Mouse (Mus musculus) layer of hippocampus, adult 6 months (tissue): ENCODE measurements around the gene B430306N03Rik. TPM values are rescaled to one million over a fixed set of nuclear protein-coding genes. Genes with fewer than 3 reads are reported as not detected.

Experiments
- long read RNA-seq, 2 experiments: library from polyadenylated mRNA; unstranded; transcript quantifications; one replicate each; pipeline ENCODE4 v2.0.0; 2019 to 2020
- polyA plus RNA-seq: library from polyadenylated mRNA; unstranded; fragments of <200 nt; fragmentation: Nextera tagmentation; gene quantifications from 2 replicates; pipeline ENCODE4 v1.2.3, GENCODE M21; 2021

B430306N03Rik gene
- 0.08 TPM in 1 of 2 replicates, not detected in the other for polyA plus RNA-seq
- long read RNA-seq, experiment 1, result 0 reads
- long read RNA-seq, experiment 2, partial matches to known transcripts, result 0 of 1 reads
- long read RNA-seq, experiment 2, other reads (novel, unspliced or antisense), result 0 of 1 reads

GRCm38 (mm10) chr17:48315905-48316579 lies at the start of gene B430306N03Rik:
B430306N03Rik (plus strand) TSS chr17:48316141.

DNA sequence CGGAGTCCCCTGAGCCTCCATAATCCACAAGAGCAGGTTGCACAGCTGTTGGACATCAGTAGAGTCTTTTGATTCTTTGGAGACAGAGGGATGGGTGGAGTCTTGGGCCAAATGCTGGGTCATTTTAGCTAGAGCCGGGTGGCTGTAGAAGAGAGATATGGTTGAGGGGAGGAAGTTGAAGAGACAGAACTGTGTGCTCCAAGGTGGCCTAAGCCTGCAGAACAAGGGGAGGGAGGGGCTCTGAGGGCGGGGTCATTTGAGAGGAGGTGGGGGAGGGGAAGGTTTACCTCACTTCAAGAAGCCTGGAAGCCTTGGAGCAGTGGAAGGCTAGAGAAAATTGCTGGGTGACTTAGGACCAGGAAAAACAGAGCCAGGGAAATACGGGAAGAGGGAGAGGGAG lies 16.7 kb upstream of the B430306N03Rik start, which contains the start of gene Treml2:
Gene Treml2 (plus strand): TSS at position 296 of the 400 bp plus-strand sequence.

GRCm38 (mm10) chr17:48346231-48346630 lies 30.3 kb downstream of the B430306N03Rik start, which contains the start of gene Trem2:
Trem2 (plus strand) TSS chr17:48346401.

GRCm38 (mm10) chr17:48359616-48360015 lies 43.7 kb downstream of the B430306N03Rik start, which contains the start of gene Treml1:
Treml1 (plus strand) TSS chr17:48359916.

Other genes with a start within 250 kb of the B430306N03Rik start
- not detected in 2 replicates for gene 1700067P10Rik, start 226.8 kb upstream of the B430306N03Rik start, polyA plus RNA-seq
- gene 9830107B12Rik, start 169.9 kb upstream of the B430306N03Rik start, polyA plus RNA-seq, result not detected in 2 replicates
- not detected in 2 replicates for gene A530064D06Rik, start 148.9 kb upstream of the B430306N03Rik start, polyA plus RNA-seq
- gene Trem1, start 83.4 kb upstream of the B430306N03Rik start, polyA plus RNA-seq, result not detected in 2 replicates
- gene Trem3, start 68.4 kb upstream of the B430306N03Rik start, polyA plus RNA-seq, result 0.62 TPM in 1 of 2 replicates, not detected in the other
- not detected in 2 replicates for gene Treml4, start 51.8 kb upstream of the B430306N03Rik start, polyA plus RNA-seq
- 0.06 and 0.11 TPM in 2 replicates for gene Treml2, start 16.6 kb upstream of the B430306N03Rik start, polyA plus RNA-seq
- 42.6 and 42.7 TPM in 2 replicates for gene Trem2, start 30.3 kb downstream of the B430306N03Rik start, polyA plus RNA-seq
- gene Treml1, start 43.8 kb downstream of the B430306N03Rik start, polyA plus RNA-seq, result 0.11 TPM in 1 of 2 replicates, not detected in the other
- gene Nfya, start 93.8 kb downstream of the B430306N03Rik start, polyA plus RNA-seq, result 1.3 and 1.8 TPM in 2 replicates
- gene Oard1, start 93.9 kb downstream of the B430306N03Rik start, polyA plus RNA-seq, result 29.2 and 31.2 TPM in 2 replicates
- gene Apobec2, start 116.8 kb downstream of the B430306N03Rik start, polyA plus RNA-seq, result 0.26 and 0.38 TPM in 2 replicates
- not detected in 2 replicates for gene Tspo2, start 135.4 kb downstream of the B430306N03Rik start, polyA plus RNA-seq
- 0.26 and 0.46 TPM in 2 replicates for gene Unc5cl, start 138.8 kb downstream of the B430306N03Rik start, polyA plus RNA-seq